Mouse (Mus musculus) limb, embryonic 14.5 days (tissue): ENCODE data around the gene Hoxd9. TPM values are rescaled to one million over a fixed set of nuclear protein-coding genes. Genes with fewer than 3 reads are reported as not detected.
A peak's percentile ranks its signal among the peaks of the same experiment; 100 is the strongest.

ENCODE experiments used
- ATAC-seq: fragments of 200-750 bp; cut with Nextera tagmentation; 2 replicates; pipeline ENCODE4 v1.8.0; 2017; ENCODE audit warnings: low read depth, moderate number of reproducible peaks, moderate TSS enrichment; ENCODE audit not compliant: low FRiP score
- DNase-seq: peaks from one replicate; pipeline ENCODE4 v3.0.0-alpha.2; 2015; ENCODE audit warnings: low spot score
- H3K27ac ChIP-seq: fragments of 300-500 bp; sonication (generic); replicated peaks from 2 replicates; pipeline ENCODE4 v1.5.1; 2014; ENCODE audit warnings: low read depth, mild to moderate bottlenecking, low read length, moderate library complexity, mixed read lengths
- H3K27me3 ChIP-seq: fragments of 300-500 bp; sonication (generic); 2 replicates; pipeline ENCODE4 v1.6.1; 2014; ENCODE audit warnings: low read length, mixed read lengths; ENCODE audit not compliant: control insufficient read depth, insufficient read depth
- H3K36me3 ChIP-seq: fragments of 300-500 bp; sonication (generic); 2 replicates; pipeline ENCODE4 v1.6.1; 2014; ENCODE audit warnings: mild to moderate bottlenecking, low read length, moderate library complexity, mixed read lengths; ENCODE audit not compliant: control insufficient read depth, insufficient read depth
- H3K4me1 ChIP-seq: fragments of 300-500 bp; sonication (generic); 2 replicates; pipeline ENCODE4 v1.6.1; 2014; ENCODE audit warnings: antibody characterized with exemption, low read length, mixed read lengths; ENCODE audit not compliant: control insufficient read depth, insufficient read depth
- H3K4me2 ChIP-seq: fragments of 300-500 bp; sonication (generic); replicated peaks from 2 replicates; pipeline ENCODE4 v1.6.1; 2014; ENCODE audit warnings: low read depth, mild to moderate bottlenecking, low read length, moderate library complexity; ENCODE audit not compliant: severe bottlenecking
- H3K4me3 ChIP-seq: fragments of 300-500 bp; sonication (generic); replicated peaks from 2 replicates; pipeline ENCODE4 v1.5.1; 2014; ENCODE audit warnings: low read length
- H3K9ac ChIP-seq: fragments of 300-500 bp; sonication (generic); 2 replicates; pipeline ENCODE4 v1.6.1; 2014; ENCODE audit warnings: mild to moderate bottlenecking, low read depth, low read length, moderate library complexity; ENCODE audit not compliant: severe bottlenecking
- H3K9me3 ChIP-seq: fragments of 300-500 bp; sonication (generic); 2 replicates; pipeline ENCODE4 v1.6.1; 2016; ENCODE audit warnings: low read length; ENCODE audit not compliant: control insufficient read depth
- POLR2A ChIP-seq: fragments of 200-500 bp; IDR thresholded peaks from 2 replicates; pipeline ENCODE4 v1.8.0; 2012; ENCODE audit warnings: inconsistent platforms, mild to moderate bottlenecking, moderate library complexity, borderline replicate concordance; ENCODE audit not compliant: insufficient read depth, insufficient read length; ENCODE audit errors: extremely low read depth
- WGBS: fragments of 180-500 bp; shearing (Covaris S2); extraction: QIAGEN DNeasy Blood & Tissue Kit; methylation state at CpG from one replicate; pipeline ENCODE4 v1.1.7; 2014; 5-methylcytosine and 5-hydroxymethylcytosine counted together
- polyA plus RNA-seq, 2 experiments: library from polyadenylated mRNA; depleted of rRNA in 1 of 2; stranded (reverse) in 1 of 2; unstranded in 1 of 2; fragments of >200 nt; fragmentation: Nextera tagmentation in 1 of 2; extraction: Ambion mirVana in 1 of 2; gene quantifications; 2 replicates each; pipeline versions ENCODE4 v1.2.1 to v1.2.3; 2012 to 2014

The Hoxd9 gene
- polyA plus RNA-seq, 2 experiments, result 8.7 to 19.6 TPM

DNA sequence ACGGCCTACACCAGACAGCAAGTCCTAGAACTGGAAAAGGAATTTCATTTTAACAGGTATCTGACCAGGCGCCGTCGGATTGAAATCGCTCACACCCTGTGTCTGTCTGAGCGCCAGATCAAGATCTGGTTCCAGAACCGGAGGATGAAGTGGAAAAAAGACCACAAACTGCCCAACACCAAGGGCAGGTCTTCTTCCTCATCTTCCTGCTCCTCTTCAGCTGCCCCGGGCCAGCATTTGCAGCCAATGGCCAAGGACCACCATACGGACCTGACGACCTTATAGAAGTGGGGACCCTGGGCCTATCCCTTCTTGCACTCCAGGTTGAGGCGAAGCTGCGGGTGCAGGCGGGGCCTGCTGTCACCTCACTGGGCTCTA lies 30.8 kb downstream of the Hoxd9 start:
- no peaks in the 10 kb centered on the region for H3K36me3 ChIP-seq
- no peak for TF ChIP-seq POLR2A
- no peaks in the 10 kb centered on the region for H3K9me3 ChIP-seq
- 34% methylated on average over 13 of the region's 13 CpGs for WGBS
- no peak overlapping the region for H3K27ac ChIP-seq
- no peak; the same call in 1 of the 2 replicates for ATAC-seq
- no peak for DNase-seq
- peaks cover 14% of the 10 kb centered on the region for H3K4me1 ChIP-seq
- no peak overlapping the region for H3K9ac ChIP-seq
- no peak overlapping the region for H3K4me2 ChIP-seq
- no peak overlapping the region for H3K4me3 ChIP-seq
- peaks cover 98% of the 10 kb centered on the region for H3K27me3 ChIP-seq

DNA sequence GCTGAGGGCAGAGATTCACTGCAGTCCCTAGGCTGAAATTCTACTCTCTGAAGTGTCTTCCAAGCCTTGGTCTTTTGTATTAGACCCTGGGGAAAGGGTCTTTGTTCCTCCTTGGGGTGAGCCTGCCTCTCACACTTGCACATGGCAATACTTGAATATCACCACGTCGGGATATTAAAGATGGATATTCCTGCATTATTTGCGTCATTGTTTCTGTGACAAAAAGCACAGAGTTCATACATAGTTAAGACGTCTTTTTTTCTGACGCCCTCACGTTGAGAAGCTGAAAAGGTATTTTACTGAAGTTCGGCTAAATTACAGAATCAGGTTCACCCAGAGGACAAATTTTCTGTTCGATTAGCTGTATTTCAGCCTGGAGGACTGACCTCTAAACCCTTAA lies 32.8 kb downstream of the Hoxd9 start:
- peaks cover 98% of the 10 kb centered on the region for H3K27me3 ChIP-seq
- no peaks in the 10 kb centered on the region for H3K36me3 ChIP-seq
- 39% methylated on average over 8 of the region's 8 CpGs for WGBS
- H3K4me3 ChIP-seq, result no peak overlapping the region
- H3K9ac ChIP-seq, result no peak overlapping the region
- TF ChIP-seq POLR2A, result no peak
- no peak overlapping the region for H3K4me2 ChIP-seq
- no peaks in the 10 kb centered on the region for H3K9me3 ChIP-seq
- DNase-seq (no peak), ATAC-seq (no peak)
- H3K4me1 ChIP-seq, result peaks cover 14% of the 10 kb centered on the region
- H3K27ac ChIP-seq, result no peak overlapping the region

DNA sequence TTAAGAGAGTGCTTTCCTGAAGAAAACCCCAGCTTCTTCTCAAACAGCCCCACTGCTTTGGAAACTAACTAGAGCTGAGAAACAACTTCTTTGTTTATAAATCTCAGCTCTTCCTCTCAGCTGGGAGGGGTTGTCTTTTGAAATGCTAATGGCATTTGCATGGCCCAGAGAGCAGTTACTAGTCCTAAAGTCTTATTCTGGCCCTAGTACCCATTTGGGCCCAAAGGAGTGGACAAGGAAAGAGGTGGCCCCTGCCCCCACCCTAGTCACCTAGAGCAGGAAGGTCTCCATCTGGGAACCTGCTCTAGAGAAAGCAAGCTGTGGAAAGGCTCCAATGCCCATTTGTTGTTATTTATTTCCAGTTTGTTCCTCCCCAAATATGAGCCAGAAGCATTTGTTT lies 33.5 kb downstream of the Hoxd9 start:
- no peak for TF ChIP-seq POLR2A
- Histone ChIP-seq H3K9me3 (no peaks in the 10 kb centered on the region), H3K4me2 (no peak overlapping the region), H3K4me3 (no peak overlapping the region), H3K9ac (no peak overlapping the region), H3K36me3 (no peaks in the 10 kb centered on the region), H3K27ac (no peak overlapping the region), H3K27me3 (peaks cover 97% of the 10 kb centered on the region), H3K4me1 (peaks cover 15% of the 10 kb centered on the region)
- ATAC-seq (no peak), DNase-seq (no peak)

DNA sequence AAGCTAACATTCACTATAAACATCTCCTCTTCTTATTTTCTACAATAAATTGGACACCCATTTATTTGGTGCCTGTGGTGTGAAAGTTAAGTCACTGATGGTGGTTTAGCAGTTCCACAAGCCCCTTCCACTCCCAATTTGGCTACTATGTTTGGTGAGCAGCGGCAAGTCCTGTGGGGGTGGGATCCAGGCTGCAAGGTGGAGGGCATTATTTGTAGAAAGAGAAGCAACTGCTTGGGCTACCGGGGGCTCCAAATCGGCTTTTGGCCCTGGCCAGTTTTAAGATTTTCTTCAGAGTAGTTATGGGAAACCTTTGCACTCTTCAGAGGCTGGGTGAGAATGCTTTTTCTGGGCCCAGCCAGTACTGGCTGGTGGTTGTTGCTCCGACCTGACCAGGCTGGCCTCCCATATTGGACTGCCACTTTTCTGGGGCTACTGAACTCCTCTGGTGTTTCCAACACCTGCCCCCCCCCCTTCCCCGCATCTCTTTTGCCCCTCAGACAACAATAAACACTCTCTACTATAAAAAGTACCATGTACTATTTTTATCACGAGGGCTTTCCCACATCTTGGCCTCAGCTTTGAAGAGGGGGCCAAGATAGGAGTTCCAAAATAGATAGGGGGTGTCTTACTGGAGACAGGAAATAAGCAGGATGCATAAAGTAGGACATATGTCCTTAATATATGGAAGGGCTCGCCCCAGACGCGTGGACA lies 34.4 kb downstream of the Hoxd9 start:
- Histone ChIP-seq H3K4me2 (no peak overlapping the region), H3K36me3 (no peaks in the 10 kb centered on the region), H3K4me1 (peaks cover 15% of the 10 kb centered on the region), H3K27ac (no peak overlapping the region), H3K4me3 (no peak overlapping the region), H3K9ac (no peak overlapping the region), H3K27me3 (peaks cover 95% of the 10 kb centered on the region), H3K9me3 (no peaks in the 10 kb centered on the region)
- 16% methylated on average over 9 of the region's 9 CpGs for WGBS
- ATAC-seq, result no peak
- DNase-seq, result no peak
- TF ChIP-seq POLR2A, result no peak

DNA sequence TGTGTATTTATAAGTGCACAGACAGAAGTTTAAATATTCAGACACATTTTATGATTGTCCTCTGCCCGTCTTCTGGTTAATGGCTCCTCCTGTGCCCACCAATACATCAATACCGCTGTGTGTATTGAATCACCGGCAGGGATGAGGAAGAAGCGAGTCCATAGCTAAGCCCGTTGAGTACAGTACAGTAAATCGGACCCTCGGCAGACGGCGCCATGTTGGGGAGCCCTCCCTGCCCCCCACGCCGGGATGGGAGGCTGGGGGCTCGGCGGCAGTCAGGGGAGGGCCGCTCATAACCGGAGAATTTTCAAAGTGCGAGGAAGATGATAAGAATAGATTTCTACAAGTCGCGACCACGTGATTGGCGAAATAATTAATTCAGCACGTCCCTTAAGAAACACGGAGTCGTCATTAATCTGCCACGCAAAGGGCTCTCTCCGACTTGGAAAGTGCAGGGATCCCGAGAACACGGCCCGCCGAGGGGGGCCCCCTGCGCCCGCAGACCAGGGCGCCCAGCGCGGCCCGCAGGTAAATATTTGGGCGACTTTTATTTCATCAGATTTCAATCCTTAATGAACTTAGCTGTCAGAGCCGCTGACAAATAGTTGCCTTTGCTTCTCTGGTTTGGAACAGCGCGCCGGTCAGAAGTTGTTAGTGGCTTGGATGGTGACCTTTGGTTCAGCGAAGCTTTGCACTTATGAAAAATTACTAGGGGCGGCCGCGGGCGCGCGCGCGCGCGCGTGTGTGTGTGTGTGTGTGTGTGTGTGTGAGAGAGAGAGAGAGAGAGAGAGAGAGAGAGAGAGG lies 35.2 kb downstream of the Hoxd9 start:
- Histone ChIP-seq H3K9ac (no peak overlapping the region), H3K4me3 (peak overlapping the region; percentile 21), H3K27ac (no peak overlapping the region), H3K36me3 (no peaks in the 10 kb centered on the region), H3K27me3 (peaks cover 95% of the 10 kb centered on the region), H3K4me1 (peaks cover 11% of the 10 kb centered on the region; the same call in 1 of the 2 replicates), H3K9me3 (no peaks in the 10 kb centered on the region), H3K4me2 (peak overlapping the region; percentile 28)
- WGBS, result 4% methylated on average over 48 of the region's 52 CpGs
- DNase-seq, result no peak
- ATAC-seq, result no peak
- TF ChIP-seq POLR2A, result no peak
